ENCODE assay signal across 8 mouse cellular contexts in the genomic region with DNA sequence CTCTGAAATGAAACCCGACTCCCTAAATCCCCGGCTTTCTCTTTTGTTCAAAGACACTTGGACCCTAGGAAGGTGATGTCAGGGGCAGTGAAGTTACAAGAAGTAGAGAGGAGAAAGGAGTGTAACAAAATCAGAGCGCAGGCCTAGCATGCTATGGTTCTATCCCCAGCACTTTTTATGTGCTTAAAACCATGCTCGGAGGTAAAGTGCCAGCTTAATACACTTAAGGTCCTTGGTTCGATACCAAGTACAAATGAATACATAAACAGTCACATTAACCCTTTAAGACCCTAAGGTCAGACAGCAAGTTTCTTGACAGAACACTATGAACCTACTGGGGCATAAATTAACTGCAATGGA. TPM values are rescaled to one million over a fixed set of nuclear protein-coding genes. Genes with fewer than 3 reads are reported as not detected.
A peak's percentile ranks its signal among the peaks of the same experiment; 100 is the strongest.
DNase-seq lines count a peak whose midpoint lies in the region; ATAC-seq and TF ChIP-seq lines count a peak whose summit lies in the region.

No protein-coding gene starts in this region.

- H3K36me3 ChIP-seq in heart, embryonic 10.5 days: no peaks in the 10 kb centered on the region
- no peaks in the 10 kb centered on the region for H3K36me3 ChIP-seq in E14TG2a.4 (ENCODE audit: insufficient read depth, low read length)
- H3K36me3 ChIP-seq in forebrain, postnatal 0 days (ENCODE audit: insufficient read depth): no peaks in the 10 kb centered on the region
- no peaks in the 10 kb centered on the region for H3K36me3 ChIP-seq in liver, embryonic 16.5 days (ENCODE audit: control insufficient read depth, insufficient read depth)

- ATAC-seq in forebrain, postnatal 0 days: no peak
- ATAC-seq in liver, embryonic 16.5 days (ENCODE audit: low read depth): no peak
- no peak for ATAC-seq in monocyte, adult 5-6 weeks (replicated peaks; ENCODE audit: insufficient number of reproducible peaks, low FRiP score, low TSS enrichment, poor library complexity, severe bottlenecking)

- H3K27me3 ChIP-seq in heart, embryonic 10.5 days (ENCODE audit: insufficient read depth, poor library complexity, severe bottlenecking): 0 out of 2 replicates have a peak, but pooled peaks cover 5% of the 10 kb centered on the region
- peaks cover 59% of the 10 kb centered on the region for H3K27me3 ChIP-seq in E14TG2a.4 (ENCODE audit: insufficient read depth, low read length)
- no peaks in the 10 kb centered on the region for H3K27me3 ChIP-seq in forebrain, postnatal 0 days (ENCODE audit: insufficient read depth, low read length)
- H3K27me3 ChIP-seq in liver, embryonic 16.5 days (ENCODE audit: control insufficient read depth, insufficient read depth, low read depth, low read length): peaks cover 42% of the 10 kb centered on the region

- H3K27ac ChIP-seq in heart, embryonic 10.5 days: peak overlapping the region; percentile 98
- no peak overlapping the region for H3K27ac ChIP-seq in forebrain, postnatal 0 days (ENCODE audit: low read depth, low read length)
- H3K27ac ChIP-seq in liver, embryonic 16.5 days (ENCODE audit: low read length): no peak overlapping the region

- TF ChIP-seq CTCF in E14TG2a.4 (conservative IDR thresholded peaks at IDR 0.05; ENCODE audit: low read length): no peak
- TF ChIP-seq CTCF in forebrain, postnatal 0 days (IDR thresholded peaks at IDR 0.05; ENCODE audit: low read depth): no peak

- peaks cover 34% of the 10 kb centered on the region for H3K4me1 ChIP-seq in heart, embryonic 10.5 days
- H3K4me1 ChIP-seq in E14TG2a.4 (replicated peaks; ENCODE audit: low read depth, low read length): peaks cover 6% of the 10 kb centered on the region; the same call in 1 of the 2 replicates
- H3K4me1 ChIP-seq in forebrain, postnatal 0 days (ENCODE audit: insufficient read depth): peaks cover 5% of the 10 kb centered on the region; the same call in 1 of the 2 replicates
- no peaks in the 10 kb centered on the region for H3K4me1 ChIP-seq in liver, embryonic 16.5 days (ENCODE audit: control insufficient read depth, low read depth, low read length)

- H3K4me3 ChIP-seq in heart, embryonic 10.5 days: peak overlapping the region; percentile 94
- peak overlapping the region; percentile 83 for H3K4me3 ChIP-seq in E14TG2a.4 (replicated peaks; ENCODE audit: low read length)
- H3K4me3 ChIP-seq in forebrain, postnatal 0 days (ENCODE audit: low read depth, low read length): peak overlapping the region; percentile 93
- peak overlapping the region; percentile 61 for H3K4me3 ChIP-seq in liver, embryonic 16.5 days (ENCODE audit: low read depth, low read length)

- H3K9me3 ChIP-seq in heart, embryonic 10.5 days: no peaks in the 10 kb centered on the region
- H3K9me3 ChIP-seq in E14TG2a.4 (ENCODE audit: low read length): no peaks in the 10 kb centered on the region
- no peaks in the 10 kb centered on the region for H3K9me3 ChIP-seq in forebrain, postnatal 0 days (ENCODE audit: low read length)
- H3K9me3 ChIP-seq in liver, embryonic 16.5 days (replicated peaks; ENCODE audit: control insufficient read depth, low read length): no peaks in the 10 kb centered on the region

- H3K9ac ChIP-seq in forebrain, postnatal 0 days: peak overlapping the region; percentile 80
- H3K9ac ChIP-seq in liver, embryonic 16.5 days (ENCODE audit: low read depth, low read length): no peak overlapping the region

- WGBS in heart, embryonic 10.5 days: 4% methylated on average over 5 of the region's 5 CpGs
- WGBS in forebrain, postnatal 0 days: 3% methylated on average over 5 of the region's 5 CpGs
- 9% methylated on average over 5 of the region's 5 CpGs for WGBS in liver, embryonic 16.5 days (ENCODE audit: insufficient replicate concordance)

- peak overlapping the region; percentile 96 for H3K4me2 ChIP-seq in forebrain, postnatal 0 days (ENCODE audit: low read depth)
- H3K4me2 ChIP-seq in liver, embryonic 16.5 days (ENCODE audit: low read depth, low read length): peak overlapping the region; percentile 75

- DNase-seq in heart, embryonic 10.5 days (ENCODE audit: low spot score): no peak
- DNase-seq in heart, adult 8-10 months (ENCODE audit: low spot score): no peak
- no peak for DNase-seq in forebrain, postnatal 0 days
- no peak for DNase-seq in right cerebral cortex, postnatal 25 days
- no peak for DNase-seq in kidney, adult 18-20 months

RNA-seq across cellular contexts. Expression of a gene that starts 0.5 kb away (rescaled TPM):
- polyA plus RNA-seq in heart, embryonic 10.5 days (2016; fragmentation: Nextera tagmentation; extraction: Ambion mirVana): 45.2 and 51.3 TPM in 2 replicates
- 10 to 100 TPM; 63.7 to 93.6 (median 79.1) TPM for total RNA-seq in heart, adult 8-10 months (2022)
- total RNA-seq in forebrain, postnatal 0 days (2014; rRNA removed): 25.5 and 27.9 TPM in 2 replicates
- 15.9 and 23.0 TPM in 2 replicates for polyA plus RNA-seq in forebrain, postnatal 0 days (2015; fragmentation: Nextera tagmentation; extraction: Ambion mirVana)
- polyA plus RNA-seq in liver, embryonic 16.5 days (2015; fragmentation: Nextera tagmentation; extraction: Ambion mirVana): 1.3 TPM in 2 replicates
- 5.1 to 21.6 TPM (median 5.4 TPM) in 3 replicates for total RNA-seq in monocyte, adult 5-6 weeks (2017)
